Comparison of ENCODE assay signal across 8 mouse cellular contexts in genomic region chr6:66910493-66911435, GRCm38 (mm10). TPM values are rescaled to one million over a fixed set of nuclear protein-coding genes. Genes with fewer than 3 reads are reported as not detected.
DNase-seq lines count a peak whose midpoint lies in the region; ATAC-seq and TF ChIP-seq lines count a peak whose summit lies in the region.

No protein-coding gene starts in this region.

- TF ChIP-seq CTCF in testis, adult 2 months (IDR thresholded peaks at IDR 0.05; ENCODE audit: control insufficient read depth, insufficient read depth, insufficient replicate concordance, low read depth, low read length) = no peak

- no peaks in the 10 kb centered on the region for H3K27me3 ChIP-seq in testis, adult 2 months (ENCODE audit: control insufficient read depth, insufficient read depth, low read length)
- no peaks in the 10 kb centered on the region for H3K27me3 ChIP-seq in liver, embryonic 13.5 days

- peak overlapping the region; percentile 14 for H3K27ac ChIP-seq in testis, adult 2 months (ENCODE audit: control insufficient read depth, insufficient read depth, low read depth, low read length)
- H3K27ac ChIP-seq in liver, embryonic 13.5 days = peak overlapping the region; percentile 60

- no peak for TF ChIP-seq POLR2A in testis, adult 2 months (IDR thresholded peaks at IDR 0.05; ENCODE audit: control insufficient read depth, low read depth, low read length)

- 51% methylated on average over 11 of the region's 11 CpGs for WGBS in liver, embryonic 13.5 days (ENCODE audit: insufficient replicate concordance)

- no peaks in the 10 kb centered on the region for H3K36me3 ChIP-seq in testis, adult 2 months (ENCODE audit: control insufficient read depth, insufficient read depth, low read length)
- H3K36me3 ChIP-seq in liver, embryonic 13.5 days = no peaks in the 10 kb centered on the region

- intact Hi-C loops in heart, postnatal 10 days (cut with DNase I) = no loop called here

- DNase-seq in testis, postnatal 10 days (ENCODE audit: low spot score) = no peak
- peak; percentile 29 to 31 for DNase-seq in heart, postnatal 10 days
- DNase-seq in liver, embryonic 13.5 days = no peak
- DNase-seq in yolk sac, embryonic 10.5 days (ENCODE audit: low spot score) = peak; percentile 90
- no peak for DNase-seq in frontal cortex, postnatal 14 days (ENCODE audit: low spot score in 2 of 2)
- DNase-seq in MN1 (ENCODE audit: low spot score) = no peak
- DNase-seq in layer of hippocampus, postnatal 36 days = no peak

- H3K9me3 ChIP-seq in liver, embryonic 13.5 days (replicated peaks) = no peaks in the 10 kb centered on the region

- H3K9ac ChIP-seq in liver, embryonic 13.5 days = no peak overlapping the region

- peak; percentile 69 for ATAC-seq in liver, embryonic 13.5 days (ENCODE audit: low read depth)

- H3K4me3 ChIP-seq in testis, adult 2 months (ENCODE audit: control insufficient read depth, low read depth, low read length) = no peak overlapping the region
- H3K4me3 ChIP-seq in liver, embryonic 13.5 days (replicated peaks) = no peak overlapping the region

- peaks cover 2% of the 10 kb centered on the region; the same call in 1 of the 2 replicates for H3K4me1 ChIP-seq in testis, adult 2 months (ENCODE audit: control insufficient read depth, insufficient read depth, low read length)
- peaks cover 51% of the 10 kb centered on the region for H3K4me1 ChIP-seq in liver, embryonic 13.5 days (replicated peaks)

- H3K4me2 ChIP-seq in liver, embryonic 13.5 days = no peak overlapping the region

RNA-seq across cellular contexts. Expression of gene Gng12, which starts 14.6 kb away (rescaled TPM):
- polyA plus RNA-seq in testis, adult 2 months (2012; rRNA removed) = 12.2 and 13.6 TPM in 2 replicates
- 10 to 100 TPM; 63.9 to 66.8 TPM for total RNA-seq in heart, postnatal 10 days (2021)
- polyA plus RNA-seq in liver, embryonic 13.5 days (2015; fragmentation: Nextera tagmentation; extraction: Ambion mirVana) = 26.4 and 31.9 TPM in 2 replicates
- total RNA-seq in layer of hippocampus, postnatal 36 days (2021) = 10 to 100 TPM; 58.5 to 70.2 TPM

Comparison
In these comparisons a context has a peak if more than half of its experiments do, and no peak if none do; other contexts are left out.
1. DNase-seq: peak in heart, postnatal 10 days (2 of 2) and yolk sac, embryonic 10.5 days (single experiment); none in testis, postnatal 10 days (single experiment), liver, embryonic 13.5 days (single experiment), frontal cortex, postnatal 14 days (0 of 2), MN1 (single experiment) and layer of hippocampus, postnatal 36 days (0 of 2).